Comparison of ENCODE assay signal across 8 mouse cellular contexts in genomic region chr14:61689776-61690175, GRCm38 (mm10).
DNase-seq lines count a peak whose midpoint lies in the region; ATAC-seq lines count a peak whose summit lies in the region.
"Had no signal": no experiment of that assay in that cellular context is flagged by ENCODE, and none has a peak within 500 bp of the region (broad histone marks: within the 10 kb centered on the region; RNA-seq: fewer than 3 reads in every experiment).

No protein-coding gene starts in this region.

- peaks cover 48% of the 10 kb centered on the region for H3K27me3 ChIP-seq in lung, embryonic 15.5 days
- peaks cover 60% of the 10 kb centered on the region for H3K27me3 ChIP-seq in forebrain, embryonic 13.5 days
- peaks cover 77% of the 10 kb centered on the region for H3K27me3 ChIP-seq in limb, embryonic 10.5 days (ENCODE audit: low read depth, poor library complexity, severe bottlenecking)
- peaks cover 52% of the 10 kb centered on the region for H3K27me3 ChIP-seq in neural tube, embryonic 15.5 days (replicated peaks)

- no peaks in the 10 kb centered on the region for H3K9me3 ChIP-seq in lung, embryonic 15.5 days
- H3K9me3 ChIP-seq in forebrain, embryonic 13.5 days (replicated peaks): no peaks in the 10 kb centered on the region
- H3K9me3 ChIP-seq in limb, embryonic 10.5 days (replicated peaks): no peaks in the 10 kb centered on the region
- H3K9me3 ChIP-seq in neural tube, embryonic 15.5 days (replicated peaks): no peaks in the 10 kb centered on the region

- 23% methylated on average over 24 of the region's 24 CpGs for WGBS in lung, embryonic 15.5 days
- WGBS in forebrain, embryonic 13.5 days: 12% methylated on average over 24 of the region's 24 CpGs
- 4% methylated on average over 24 of the region's 24 CpGs for WGBS in limb, embryonic 10.5 days
- 12% methylated on average over 24 of the region's 24 CpGs for WGBS in neural tube, embryonic 15.5 days

- H3K4me1 ChIP-seq in lung, embryonic 15.5 days: peaks cover 33% of the 10 kb centered on the region
- peaks cover 34% of the 10 kb centered on the region for H3K4me1 ChIP-seq in forebrain, embryonic 13.5 days
- H3K4me1 ChIP-seq in limb, embryonic 10.5 days: peaks cover 42% of the 10 kb centered on the region
- peaks cover 18% of the 10 kb centered on the region for H3K4me1 ChIP-seq in neural tube, embryonic 15.5 days

- H3K9ac ChIP-seq in lung, embryonic 15.5 days: no peak overlapping the region
- no peak overlapping the region for H3K9ac ChIP-seq in forebrain, embryonic 13.5 days
- no peak overlapping the region for H3K9ac ChIP-seq in neural tube, embryonic 15.5 days (replicated peaks)

- ATAC-seq in lung, embryonic 15.5 days (ENCODE audit: borderline replicate concordance, extremely low read depth, low FRiP score, low TSS enrichment): no peak
- ATAC-seq in forebrain, embryonic 13.5 days: no peak
- ATAC-seq in neural tube, embryonic 15.5 days (ENCODE audit: low FRiP score): no peak

- H3K27ac ChIP-seq in lung, embryonic 15.5 days: no peak overlapping the region
- H3K27ac ChIP-seq in forebrain, embryonic 13.5 days: no peak overlapping the region
- H3K27ac ChIP-seq in limb, embryonic 10.5 days: no peak overlapping the region
- no peak overlapping the region for H3K27ac ChIP-seq in neural tube, embryonic 15.5 days (replicated peaks)

- no peaks in the 10 kb centered on the region for H3K36me3 ChIP-seq in lung, embryonic 15.5 days
- H3K36me3 ChIP-seq in forebrain, embryonic 13.5 days (ENCODE audit: poor library complexity, severe bottlenecking): no peaks in the 10 kb centered on the region
- H3K36me3 ChIP-seq in limb, embryonic 10.5 days: no peaks in the 10 kb centered on the region
- H3K36me3 ChIP-seq in neural tube, embryonic 15.5 days: no peaks in the 10 kb centered on the region

- peak overlapping the region; percentile 56 for H3K4me2 ChIP-seq in lung, embryonic 15.5 days
- peak overlapping the region; percentile 51 for H3K4me2 ChIP-seq in forebrain, embryonic 13.5 days
- H3K4me2 ChIP-seq in neural tube, embryonic 15.5 days: peak overlapping the region; percentile 39

- peak overlapping the region; percentile 29 for H3K4me3 ChIP-seq in lung, embryonic 15.5 days
- peak overlapping the region; percentile 23 for H3K4me3 ChIP-seq in forebrain, embryonic 13.5 days
- peak overlapping the region; percentile 43 for H3K4me3 ChIP-seq in limb, embryonic 10.5 days
- H3K4me3 ChIP-seq in neural tube, embryonic 15.5 days (replicated peaks): peak overlapping the region; percentile 10; the same call in 1 of the 2 replicates

- no peak for DNase-seq in lung, postnatal 36 days
- DNase-seq in limb, embryonic 10.5 days (ENCODE audit: low spot score): no peak
- DNase-seq in retina, embryonic 14.5 days (ENCODE audit: low spot score): no peak
- no peak for DNase-seq in frontal cortex, postnatal 10 days (ENCODE audit: low spot score in 2 of 2)
- DNase-seq: cerebellum, postnatal 14 days had no signal
